Mouse (Mus musculus): Measurements from ENCODE around the gene Pecam1.

Pecam1 gene

DNA sequence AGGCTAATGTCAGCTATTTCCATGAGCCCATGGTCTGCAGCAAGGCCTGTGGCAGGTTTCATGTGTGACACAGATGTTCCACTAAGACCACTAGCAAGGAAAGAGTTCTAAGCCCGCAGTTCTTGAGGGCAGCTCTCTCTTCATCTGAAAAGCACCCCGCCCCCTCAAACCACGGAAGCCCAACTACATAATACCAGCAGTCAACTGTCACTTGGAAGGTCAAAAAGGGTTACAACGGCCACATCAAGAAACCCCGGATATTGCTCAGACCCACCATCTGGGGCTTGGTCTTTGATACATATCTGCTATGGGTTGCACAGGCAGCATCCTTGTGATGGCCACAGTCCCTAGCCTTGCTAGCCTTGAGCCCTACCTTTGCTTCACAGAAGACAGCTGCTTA is 62.1 kb downstream of the Pecam1 start:
- no peak for DNase-seq (ENCODE audit: low spot score)

DNA sequence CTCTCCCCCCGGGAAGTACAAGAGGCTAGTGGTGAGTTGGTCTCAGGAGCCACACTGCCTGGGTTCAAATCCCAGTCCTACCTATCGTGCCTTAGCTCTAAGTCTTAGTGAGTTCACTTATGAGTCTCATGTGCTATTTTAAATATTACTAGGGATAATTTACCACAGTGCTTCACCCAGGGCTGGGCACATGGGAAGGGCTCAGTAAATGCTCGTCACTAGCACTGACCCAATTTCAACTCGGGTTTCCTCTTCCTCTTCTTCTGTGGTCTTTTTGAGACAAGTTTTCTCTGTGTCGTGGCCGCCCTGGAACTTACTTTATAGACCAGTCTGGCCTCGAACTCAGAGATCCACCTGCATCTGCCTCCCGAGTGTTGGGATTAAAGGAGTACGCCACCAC is 63.1 kb downstream of the Pecam1 start:
- DNase-seq (ENCODE audit: low spot score) = no peak

GRCm38 (mm10) chr11:106684027-106684426 is 66.4 kb downstream of the Pecam1 start:
- DNase-seq (ENCODE audit: low spot score) = no peak

DNA sequence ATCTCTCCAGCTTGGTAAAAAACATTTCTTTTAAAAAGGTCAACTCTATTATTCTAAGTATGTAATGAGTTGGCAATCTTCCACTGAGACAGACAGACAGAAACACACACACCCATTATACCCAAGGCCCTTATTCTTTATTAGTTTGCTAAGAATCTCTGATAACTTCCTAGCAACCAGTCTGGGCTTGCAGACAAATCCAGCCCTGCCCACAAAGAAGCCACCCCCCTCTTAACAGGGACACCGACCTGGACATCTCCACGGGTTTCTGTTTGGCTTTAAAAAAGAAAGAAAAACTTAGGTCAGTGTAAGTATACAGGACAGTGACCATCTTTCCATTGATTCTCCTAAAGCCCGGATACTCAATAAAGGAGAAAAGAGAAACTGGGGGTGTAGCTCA is 67.1 kb downstream of the Pecam1 start:
- DNase-seq (ENCODE audit: low spot score) = no peak

GRCm38 (mm10) chr11:106681138-106681537 is 69.3 kb downstream of the Pecam1 start:
- DNase-seq (ENCODE audit: low spot score) = no peak

DNA sequence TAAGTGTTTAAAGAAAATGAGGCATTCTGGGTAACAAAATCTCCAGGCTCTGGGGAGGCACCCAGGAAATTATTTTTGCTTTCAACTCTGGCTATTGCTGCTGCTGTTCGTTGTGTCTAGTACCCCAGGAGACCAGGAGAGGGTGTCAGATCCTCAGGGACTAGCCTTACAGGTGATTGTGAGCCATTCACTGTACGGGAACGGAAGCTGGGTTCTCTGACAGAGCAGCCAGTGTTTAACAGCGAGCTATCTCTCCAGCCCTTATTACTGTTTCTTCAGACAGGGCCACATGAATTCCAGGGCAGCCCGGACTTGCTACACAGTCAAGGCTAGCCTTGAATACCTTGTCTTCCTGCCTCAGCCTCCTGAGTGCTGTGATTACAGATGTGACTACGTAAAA is 70.6 kb downstream of the Pecam1 start:
- DNase-seq (ENCODE audit: low spot score) = no peak

DNA sequence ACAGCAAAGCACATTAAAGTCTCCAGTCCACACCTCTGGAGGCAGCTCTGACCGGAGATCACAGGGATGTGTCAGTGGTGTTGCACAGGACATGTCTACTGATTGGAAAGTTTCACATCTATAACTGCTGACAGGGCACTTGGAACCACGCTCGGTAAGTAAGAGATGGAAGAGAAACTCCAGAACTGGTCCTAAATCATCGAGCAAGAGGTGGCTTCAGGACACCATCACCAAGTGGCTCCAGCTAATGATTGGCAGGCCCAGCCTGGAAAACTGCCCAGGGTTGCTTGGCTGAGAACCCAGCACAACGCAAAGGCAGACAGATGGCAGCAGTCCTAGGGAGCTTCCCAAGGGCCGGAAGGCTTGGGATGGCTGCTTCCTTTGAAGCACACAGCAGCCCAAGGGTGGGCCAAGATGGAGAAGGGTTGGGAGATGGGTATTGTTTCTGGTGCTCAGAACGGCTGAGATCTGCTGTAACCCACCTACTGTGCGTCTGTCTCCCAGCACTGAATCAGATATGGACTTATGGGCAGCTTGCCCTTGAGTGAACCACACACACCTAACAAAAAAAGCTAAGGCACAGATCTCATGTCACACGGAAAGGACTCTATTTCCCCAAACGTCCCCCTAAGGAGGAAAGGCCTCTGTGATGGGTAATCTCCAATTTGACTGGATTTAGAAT is 72.4 kb downstream of the Pecam1 start:
- no peak for DNase-seq (ENCODE audit: low spot score)

GRCm38 (mm10) chr11:106677331-106677730 is 73.1 kb downstream of the Pecam1 start:
- no peak for DNase-seq (ENCODE audit: low spot score)

GRCm38 (mm10) chr11:106675875-106676274 is 74.6 kb downstream of the Pecam1 start:
- DNase-seq (ENCODE audit: low spot score) = no peak

- no peak for DNase-seq (ENCODE audit: low spot score)
Measured at GRCm38 (mm10) chr11:106675201-106675726, 75.2 kb downstream of the Pecam1 start.

- peak; percentile 68 for DNase-seq (ENCODE audit: low spot score)
Measured at GRCm38 (mm10) chr11:106674612-106675153, 75.7 kb downstream of the Pecam1 start.

- DNase-seq (ENCODE audit: low spot score) = no peak
Measured at GRCm38 (mm10) chr11:106673727-106674611, 76.5 kb downstream of the Pecam1 start.

DNA sequence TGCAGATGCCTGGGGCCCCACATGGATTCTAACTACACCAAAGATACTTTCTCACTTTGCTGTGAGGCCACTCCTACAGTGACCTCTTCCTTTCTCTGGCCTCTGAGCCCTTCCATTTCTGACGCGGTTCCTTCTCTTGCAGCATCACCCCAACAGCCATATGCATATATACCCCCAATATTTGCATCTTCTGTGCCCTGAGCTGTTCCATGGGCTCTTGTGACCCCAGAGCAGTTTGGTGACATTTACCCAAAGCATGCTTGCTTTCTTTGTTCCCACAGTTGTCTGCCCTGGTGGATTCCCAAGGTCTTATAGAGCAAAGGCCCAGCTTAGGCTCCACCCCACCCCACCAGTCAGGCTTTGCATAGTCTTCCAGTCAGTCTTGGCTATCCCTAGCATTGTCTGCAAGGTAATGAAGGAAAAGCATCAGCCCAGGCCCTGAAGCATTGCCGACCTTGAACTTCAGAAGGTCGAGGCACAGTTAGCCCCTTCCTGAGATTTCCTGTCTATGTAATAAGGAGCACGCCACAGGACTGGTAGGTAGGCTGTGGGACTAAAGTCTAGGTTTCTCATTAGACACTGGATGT is 77.4 kb downstream of the Pecam1 start:
- DNase-seq (ENCODE audit: low spot score) = no peak

- no peak for DNase-seq (ENCODE audit: low spot score)
Measured at GRCm38 (mm10) chr11:106671801-106672200, 78.6 kb downstream of the Pecam1 start.

GRCm38 (mm10) chr11:106670951-106671478 is 79.4 kb downstream of the Pecam1 start:
- no peak for DNase-seq (ENCODE audit: low spot score)

DNA sequence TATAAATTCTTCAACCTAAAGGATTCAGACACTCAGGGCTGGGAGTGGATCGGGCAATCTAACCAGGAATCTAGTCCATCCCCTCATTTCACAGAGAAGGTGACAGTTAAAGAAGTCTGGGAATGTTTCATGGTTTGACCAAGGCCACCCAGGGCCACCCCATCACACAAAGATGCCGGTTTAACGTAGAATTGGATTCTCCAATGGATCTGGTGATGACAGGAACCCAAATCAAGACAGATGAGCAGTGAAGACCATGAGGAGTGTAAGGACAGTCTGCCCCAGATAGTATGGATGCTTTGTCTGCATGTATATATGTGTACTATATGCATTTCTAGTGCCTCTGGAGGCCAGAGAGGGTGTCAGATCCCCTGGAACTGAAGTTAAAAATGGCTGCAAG is 80.2 kb downstream of the Pecam1 start:
- no peak for DNase-seq (ENCODE audit: low spot score)

GRCm38 (mm10) chr11:106669873-106670173 is 80.6 kb downstream of the Pecam1 start:
- no peak for DNase-seq (ENCODE audit: low spot score)

GRCm38 (mm10) chr11:106669102-106669872 is 81.1 kb downstream of the Pecam1 start:
- DNase-seq (ENCODE audit: low spot score) = peak; percentile 21

GRCm38 (mm10) chr11:106668336-106668735 is 82.1 kb downstream of the Pecam1 start:
- no peak for DNase-seq (ENCODE audit: low spot score)

DNA sequence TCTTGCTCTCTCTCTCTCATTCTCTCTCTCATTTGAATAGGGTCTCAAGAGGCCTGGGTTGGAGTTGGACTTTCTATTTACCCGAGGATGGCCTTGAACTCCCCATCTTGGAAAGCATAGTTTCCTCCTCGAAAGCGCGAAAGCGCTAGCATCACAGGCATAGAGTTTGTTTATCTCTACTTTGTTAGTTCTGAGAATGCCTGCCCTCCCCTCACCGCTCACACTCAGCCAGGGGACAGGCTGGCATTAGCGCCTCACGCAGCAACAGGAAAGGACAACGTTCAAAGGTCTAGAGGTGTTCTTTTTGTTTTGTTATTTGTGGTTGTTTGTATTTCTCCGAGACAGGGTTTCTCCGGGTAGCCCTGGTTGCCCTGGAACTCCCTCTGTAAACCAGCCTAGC is 82.6 kb downstream of the Pecam1 start:
- DNase-seq (ENCODE audit: low spot score) = no peak

- no peak for DNase-seq (ENCODE audit: low spot score)
Measured at GRCm38 (mm10) chr11:106666470-106667107, 83.8 kb downstream of the Pecam1 start.

Data from embryo, embryonic 10 days (tissue).